Mouse (Mus musculus): Measurements from ENCODE around the gene Cdt1.

Gene Cdt1

DNA sequence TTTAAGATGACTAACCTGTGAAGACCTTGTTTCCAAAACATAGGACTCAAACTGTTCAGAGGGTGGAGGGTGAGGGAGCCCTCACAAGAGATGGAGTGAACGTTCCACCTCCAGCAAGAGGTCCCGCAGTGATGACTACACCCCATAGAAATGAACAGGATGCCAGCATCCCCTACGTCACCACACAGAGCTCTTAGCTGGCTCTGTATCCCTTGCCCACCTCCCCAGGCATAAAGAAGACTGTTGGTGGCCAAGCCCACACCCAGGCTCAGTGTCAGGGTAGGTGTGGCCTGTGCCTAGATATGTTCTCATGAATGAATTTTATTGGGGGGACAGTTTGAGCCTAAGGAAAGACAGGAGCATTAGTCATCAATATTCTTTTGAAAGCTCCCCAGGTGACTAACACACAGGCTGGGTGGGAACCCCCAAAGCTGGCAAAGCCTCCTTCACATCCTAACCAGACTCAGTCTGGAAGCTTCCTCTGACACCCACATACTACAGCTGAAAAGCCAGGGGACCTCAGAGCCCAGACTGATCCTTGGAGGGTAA is 18.9 kb upstream of the Cdt1 start:
- DNase-seq (ENCODE audit: extremely low read depth, low read depth, low spot score) = no peak

DNA sequence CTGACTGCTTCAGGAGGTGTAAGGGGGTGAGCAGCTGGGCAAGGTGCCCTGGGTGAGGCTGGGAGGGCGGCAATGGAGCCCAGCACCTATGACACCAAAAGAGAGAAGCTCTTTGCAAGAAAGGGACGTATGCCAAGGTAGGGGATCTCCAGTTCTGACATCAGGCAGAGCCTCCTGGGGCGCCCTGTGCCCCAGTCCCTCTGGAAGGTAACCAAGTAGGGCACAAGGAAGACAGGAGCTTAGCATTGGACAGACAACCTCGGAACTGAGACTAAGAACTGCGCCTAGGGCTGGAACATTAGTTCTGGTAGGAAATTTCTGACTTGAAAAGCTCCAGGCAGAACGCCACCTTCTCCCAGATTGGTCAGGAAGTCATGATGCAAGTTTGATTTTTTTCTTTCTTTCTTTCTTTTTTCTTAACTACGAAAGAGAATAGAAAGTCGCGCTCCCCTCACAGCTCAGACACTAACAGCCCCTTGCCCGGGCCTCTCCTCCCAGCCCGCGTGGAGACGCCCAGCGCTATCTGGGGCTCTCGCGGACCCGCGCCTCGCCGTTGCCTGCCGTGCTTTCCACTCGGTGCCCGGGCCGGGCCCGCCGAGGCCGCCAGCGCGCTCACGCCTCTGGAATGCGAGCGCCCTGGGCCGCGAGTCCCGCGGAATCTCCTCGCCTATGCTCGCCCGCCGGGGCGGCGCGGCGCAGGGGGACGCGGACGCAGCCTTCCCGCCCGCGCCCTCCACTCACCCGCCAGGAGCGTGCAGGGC is 17.4 kb upstream of the Cdt1 start:
- DNase-seq (ENCODE audit: extremely low read depth, low read depth, low spot score) = peak; percentile 90

DNA sequence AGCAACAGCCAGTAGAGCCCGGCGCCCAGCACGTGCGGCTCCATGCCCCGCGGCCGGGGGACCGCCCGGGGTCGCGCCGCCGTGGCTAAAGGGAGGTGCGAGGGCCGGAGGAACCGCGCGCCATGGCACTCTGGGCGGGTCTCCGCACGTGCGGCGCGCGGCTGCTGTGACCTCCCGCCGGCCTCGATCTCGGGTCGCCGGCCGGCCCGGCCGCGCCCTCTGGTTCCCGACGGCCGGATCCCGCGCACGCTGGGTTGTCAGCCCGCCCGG is 16.9 kb upstream of the Cdt1 start:
- no peak for DNase-seq (ENCODE audit: extremely low read depth, low read depth, low spot score)

DNA sequence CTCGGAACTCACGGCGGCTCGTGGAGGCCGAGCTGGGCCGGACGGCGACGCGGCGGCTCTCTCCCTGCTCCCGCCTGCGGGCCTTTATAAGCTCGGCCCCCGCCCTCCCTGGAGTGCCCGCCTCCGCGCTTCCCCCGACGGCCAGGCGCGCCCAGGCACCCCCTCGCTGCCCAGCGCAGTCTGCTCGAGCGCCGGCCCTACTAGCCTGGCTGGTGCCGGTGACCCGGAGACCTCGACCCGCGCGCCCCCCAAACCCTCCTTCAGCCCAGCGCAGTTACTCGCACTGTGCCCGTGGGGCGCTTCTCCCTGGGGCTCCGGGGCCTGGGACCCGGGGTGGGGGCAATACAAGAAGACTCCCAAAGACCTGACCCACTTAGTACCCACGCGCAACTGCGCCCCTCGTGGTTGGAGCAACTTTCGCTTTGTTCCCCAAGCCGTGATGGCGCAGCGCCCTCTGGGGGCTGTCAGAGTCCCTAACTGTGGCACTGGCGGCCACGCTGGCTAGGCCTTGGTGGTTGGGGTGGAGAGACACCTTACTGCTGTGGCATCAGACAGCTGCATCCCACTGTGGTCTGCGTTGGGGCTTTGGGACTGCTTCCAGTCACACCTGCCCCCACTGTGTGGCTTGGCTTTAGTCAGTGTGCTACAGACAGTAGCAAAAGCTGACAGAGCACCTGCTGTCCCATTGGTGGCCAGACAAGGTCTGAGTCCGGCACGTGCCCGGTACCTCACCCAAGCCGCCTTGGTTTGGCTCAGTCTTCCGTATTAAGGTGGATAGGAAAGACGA is 16.4 kb upstream of the Cdt1 start, which contains the start of gene Piezo1:
Gene Piezo1 (minus strand): TSS at position 65 of the 787 bp plus-strand sequence.
- no peak for DNase-seq (ENCODE audit: extremely low read depth, low read depth, low spot score)

DNA sequence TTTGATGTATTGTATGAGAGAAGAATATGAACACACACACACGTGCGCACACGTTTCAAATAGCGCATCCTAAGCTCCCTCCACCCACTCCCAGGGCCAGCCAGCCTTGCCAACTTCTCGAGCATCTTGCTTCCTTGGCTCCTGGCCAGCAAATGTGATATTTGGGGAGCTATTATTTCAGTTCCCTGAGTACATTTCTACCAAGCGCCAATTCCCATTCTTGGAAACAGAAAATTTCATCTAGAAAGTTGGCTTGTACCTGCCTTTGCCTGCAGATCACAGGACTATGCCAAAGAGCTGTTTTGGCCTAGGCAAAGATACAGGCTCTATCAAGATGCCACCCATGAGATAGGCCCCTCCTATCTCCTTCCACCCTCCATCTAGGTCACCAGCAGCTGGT is 13.0 kb upstream of the Cdt1 start:
- DNase-seq (ENCODE audit: extremely low read depth, low read depth, low spot score) = no peak

DNA sequence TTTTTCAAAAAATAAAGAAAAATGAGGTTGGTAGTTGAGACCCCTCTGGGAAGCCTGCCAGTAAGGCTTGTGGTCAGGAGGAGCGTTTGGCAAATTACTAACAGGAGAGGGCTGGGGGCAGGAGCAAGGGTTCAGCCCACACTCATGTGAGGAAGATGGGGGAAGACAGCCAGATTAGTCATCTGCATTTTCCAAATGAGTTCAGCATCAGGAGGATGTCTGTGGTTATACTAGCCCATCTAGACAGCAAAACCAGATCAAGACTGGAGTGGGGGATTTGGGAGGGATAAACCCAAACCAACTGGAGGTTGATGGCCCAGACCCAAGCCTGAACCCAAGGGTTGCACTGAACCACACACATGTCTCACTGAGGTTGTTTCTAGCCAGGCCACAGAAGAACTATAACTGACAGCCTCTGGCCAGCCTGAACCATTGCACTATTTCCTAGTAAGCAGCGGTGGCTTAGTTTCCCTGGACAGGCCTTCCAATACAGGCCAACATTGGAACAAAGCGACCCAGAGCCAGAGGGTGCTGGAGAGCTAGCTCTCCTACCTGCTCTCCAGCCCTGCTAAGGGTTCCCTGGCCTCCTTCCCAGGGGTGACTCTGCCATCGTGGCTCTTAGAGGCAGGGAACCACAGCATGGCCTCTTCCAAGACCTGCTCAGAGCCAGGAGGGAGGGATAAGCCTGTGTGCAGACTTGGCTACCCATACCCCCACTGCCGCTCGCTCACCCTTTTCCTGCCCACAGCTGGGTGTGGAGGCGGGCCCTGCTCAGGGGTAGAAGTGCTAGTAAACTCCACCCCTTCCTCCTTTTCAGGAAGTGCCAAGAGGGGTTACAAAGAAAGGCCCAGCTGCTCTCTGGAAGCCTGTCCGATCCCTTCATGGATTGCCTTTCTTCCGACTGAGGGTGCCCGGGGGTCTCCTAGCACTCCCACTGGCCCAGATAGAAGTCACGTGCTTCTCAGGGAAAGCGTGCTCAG is 11.5 kb upstream of the Cdt1 start:
- no peak for DNase-seq (ENCODE audit: extremely low read depth, low read depth, low spot score)

DNA sequence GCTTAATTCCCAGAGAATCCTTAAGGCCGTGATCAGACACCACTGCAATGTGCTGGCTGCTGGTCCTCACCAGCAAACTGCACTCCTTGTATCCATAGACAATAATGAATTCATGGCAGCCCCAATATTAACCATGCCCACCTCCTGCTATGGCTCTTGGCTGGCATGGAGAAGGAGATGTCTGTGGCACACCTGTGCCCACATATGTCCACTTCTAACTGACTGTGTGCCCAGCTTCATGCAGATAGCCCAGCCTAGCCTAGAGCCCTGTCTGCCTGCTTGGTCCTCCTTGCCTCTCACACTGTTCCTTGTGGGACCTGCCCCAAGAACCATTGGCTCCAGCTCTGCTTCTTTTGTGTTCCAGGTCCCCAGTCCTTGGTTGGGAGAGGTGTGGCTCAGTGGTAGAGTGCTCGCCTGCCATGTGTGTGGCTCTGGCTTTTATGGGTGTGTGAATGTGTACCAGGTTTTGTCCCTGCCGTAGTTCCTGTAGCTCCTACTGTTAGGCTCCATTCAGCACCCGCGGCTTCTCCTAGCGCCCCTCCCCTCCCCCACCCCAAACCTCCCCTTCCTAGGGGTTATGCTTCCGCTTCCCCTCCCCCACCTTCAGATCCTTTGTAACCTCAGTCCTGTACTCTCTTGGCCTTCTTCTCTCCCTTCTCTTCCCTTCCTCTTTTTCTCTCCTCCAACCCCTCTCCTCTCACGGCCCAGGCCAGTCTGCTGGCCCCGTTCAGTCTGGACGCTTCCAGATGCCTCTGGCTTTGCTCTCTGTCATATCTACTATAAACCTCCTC is 10.4 kb upstream of the Cdt1 start:
- no peak for DNase-seq (ENCODE audit: extremely low read depth, low read depth, low spot score)

DNA sequence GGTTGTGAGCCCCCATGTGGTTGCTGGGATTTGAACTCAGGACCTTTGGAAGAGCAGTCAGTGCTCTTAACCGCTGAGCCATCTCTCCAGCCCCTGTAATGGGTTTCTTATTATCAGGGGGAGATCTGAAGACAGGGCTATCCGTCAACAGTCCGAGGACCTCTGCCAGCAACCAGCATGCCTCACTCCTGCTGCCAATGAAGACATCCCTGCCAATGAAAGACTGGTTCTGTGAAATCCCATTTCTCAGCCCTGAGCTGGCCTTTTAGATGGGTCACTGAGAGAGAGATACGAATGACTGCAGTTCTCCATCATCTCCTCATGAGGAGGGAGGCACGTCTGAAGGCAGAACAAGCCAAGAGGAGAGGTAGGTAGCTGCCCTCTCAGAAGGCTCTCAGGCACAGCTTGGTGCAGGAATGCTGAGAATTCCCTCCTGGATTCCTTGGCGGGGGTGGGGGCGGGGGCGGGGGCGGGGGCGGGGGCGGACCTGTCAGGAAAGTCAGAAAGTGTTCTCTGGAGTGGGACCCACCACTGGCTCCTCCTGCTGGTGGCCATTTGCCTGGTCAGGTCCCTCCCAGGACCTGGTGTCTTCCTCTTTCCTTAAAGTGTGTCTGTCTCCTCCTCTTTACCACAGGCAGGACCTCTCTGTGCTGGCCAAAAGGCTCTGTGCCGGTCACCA is 9.0 kb upstream of the Cdt1 start:
- DNase-seq (ENCODE audit: extremely low read depth, low read depth, low spot score) = no peak

DNA sequence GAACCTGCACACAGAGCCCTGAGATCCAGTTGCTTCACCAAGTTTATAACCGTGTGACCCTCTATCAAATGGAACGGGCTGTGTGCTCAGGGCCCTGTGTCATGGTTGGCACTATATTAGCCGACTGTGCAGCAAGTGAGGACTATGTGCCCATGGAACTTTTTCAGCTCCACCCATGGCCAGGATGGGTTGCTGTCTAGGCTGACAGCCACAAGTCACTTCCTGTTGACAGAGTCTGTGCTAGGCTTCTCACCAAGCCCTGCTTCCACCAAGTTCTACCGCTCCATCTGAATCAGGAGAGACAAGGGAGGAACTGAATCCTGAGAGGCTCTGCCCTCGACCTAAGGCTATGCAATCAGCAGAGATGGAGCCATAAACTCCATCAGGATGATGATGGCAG is 6.6 kb upstream of the Cdt1 start:
- no peak for DNase-seq (ENCODE audit: extremely low read depth, low read depth, low spot score)

DNA sequence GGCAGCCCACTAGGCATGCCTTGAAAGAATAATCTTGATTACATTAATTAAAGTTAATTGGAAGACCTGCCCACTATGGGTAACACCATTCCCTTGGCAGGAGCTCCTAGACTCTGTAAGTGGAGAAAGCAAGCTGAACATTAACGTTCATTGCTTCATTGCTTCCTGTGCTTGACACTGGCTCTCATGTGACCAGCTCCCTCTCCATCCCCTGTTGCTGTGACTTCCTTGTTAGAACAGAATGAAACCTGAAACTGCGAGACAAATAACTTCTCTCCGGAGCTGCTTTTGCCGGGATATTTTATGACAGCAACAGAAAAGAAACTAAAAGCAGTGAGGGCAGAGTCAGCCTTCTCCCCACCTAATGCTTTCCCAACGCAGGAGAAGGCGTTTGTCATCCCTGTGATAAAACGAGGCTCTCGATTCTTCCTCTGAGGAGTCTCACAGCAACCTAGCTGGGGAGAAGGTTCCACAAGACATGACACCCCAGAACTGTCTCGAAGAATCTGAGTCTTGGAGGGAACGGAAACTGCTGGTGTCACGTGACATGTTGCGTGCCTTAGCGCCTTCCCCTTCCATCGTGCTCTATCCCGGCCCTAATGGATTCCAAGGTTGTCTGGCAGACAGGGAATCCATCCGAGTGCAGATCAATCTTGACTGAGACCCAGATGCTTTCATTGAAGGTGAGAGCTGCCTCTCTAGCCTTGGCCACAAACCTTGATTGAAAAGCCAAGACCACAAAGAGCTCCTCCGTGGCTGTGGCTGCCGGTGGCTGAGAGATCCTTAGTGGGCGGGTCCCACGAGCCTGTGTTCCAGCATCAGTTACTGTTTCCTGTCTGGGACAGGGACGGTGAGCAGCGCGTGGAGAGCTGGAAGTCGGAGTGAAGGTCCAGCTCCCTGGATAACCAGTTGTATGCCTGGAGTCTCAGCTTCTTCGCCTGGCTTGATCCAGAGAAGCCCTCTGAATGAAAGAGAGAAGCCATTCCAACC is 3.2 kb upstream of the Cdt1 start:
- DNase-seq (ENCODE audit: extremely low read depth, low read depth, low spot score) = no peak

DNA sequence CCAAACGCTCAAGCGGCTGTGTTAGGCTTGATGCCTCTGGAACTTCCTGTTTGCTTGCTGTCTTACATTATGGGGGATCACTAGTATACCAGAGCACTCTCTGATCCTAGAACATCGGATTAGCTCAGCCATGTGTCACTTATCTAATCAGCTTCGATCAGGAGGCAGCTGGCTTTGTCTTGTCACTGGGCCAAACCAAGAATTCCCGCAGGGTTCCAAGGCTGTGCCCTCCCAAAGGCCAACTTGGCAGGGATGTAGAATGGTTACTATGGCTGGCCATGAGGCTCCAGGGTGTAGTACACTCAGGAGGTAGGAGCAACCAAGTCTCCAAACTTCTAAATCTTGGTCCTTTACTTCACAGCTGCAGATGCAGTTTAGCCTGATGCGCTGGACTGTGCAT is 1.0 kb upstream of the Cdt1 start:
- no peak for DNase-seq (ENCODE audit: extremely low read depth, low read depth, low spot score)

DNA sequence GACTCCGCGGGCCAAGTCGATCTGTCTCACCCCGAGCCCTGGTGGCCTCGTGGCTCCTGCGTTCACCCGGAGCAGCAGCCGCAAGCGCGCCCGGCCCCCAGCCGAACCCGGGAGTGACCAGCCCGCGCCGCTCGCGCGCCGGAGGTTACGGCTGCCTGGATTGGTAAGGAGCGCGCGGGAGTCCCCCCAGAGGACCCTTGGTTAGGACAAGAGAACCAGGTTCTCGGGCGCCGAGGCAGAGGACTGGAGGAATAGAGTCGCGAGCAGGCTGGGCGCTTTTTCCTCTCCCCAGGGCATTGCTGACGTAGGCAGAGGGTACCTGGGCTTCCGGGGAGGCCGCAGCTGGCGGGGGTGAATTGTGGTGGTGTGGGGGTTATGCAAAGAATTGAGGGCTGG is 292 bp downstream of the Cdt1 start:
- no peak for DNase-seq (ENCODE audit: extremely low read depth, low read depth, low spot score)

DNA sequence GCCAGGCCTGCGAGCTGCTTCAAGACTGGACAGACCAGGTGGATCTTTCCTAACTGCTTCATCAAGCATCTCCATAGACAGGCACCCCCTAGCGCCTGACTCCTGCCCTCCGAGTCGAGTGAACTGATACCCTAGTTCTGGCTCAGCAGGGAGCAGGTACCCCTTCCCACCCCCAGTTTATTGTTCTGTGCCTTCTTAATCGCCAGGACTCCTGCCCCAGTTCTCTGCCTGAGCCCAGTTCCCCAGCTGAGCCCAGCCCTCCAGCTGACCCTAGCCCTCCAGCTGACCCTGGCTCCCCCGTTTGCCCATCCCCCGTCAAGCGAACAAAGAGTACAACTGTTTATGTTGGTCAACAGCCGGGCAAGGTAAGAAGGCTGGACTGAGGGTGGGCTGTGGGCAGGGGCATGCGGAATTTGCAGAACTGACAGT is 1.1 kb downstream of the Cdt1 start:
- no peak for DNase-seq (ENCODE audit: extremely low read depth, low read depth, low spot score)

DNA sequence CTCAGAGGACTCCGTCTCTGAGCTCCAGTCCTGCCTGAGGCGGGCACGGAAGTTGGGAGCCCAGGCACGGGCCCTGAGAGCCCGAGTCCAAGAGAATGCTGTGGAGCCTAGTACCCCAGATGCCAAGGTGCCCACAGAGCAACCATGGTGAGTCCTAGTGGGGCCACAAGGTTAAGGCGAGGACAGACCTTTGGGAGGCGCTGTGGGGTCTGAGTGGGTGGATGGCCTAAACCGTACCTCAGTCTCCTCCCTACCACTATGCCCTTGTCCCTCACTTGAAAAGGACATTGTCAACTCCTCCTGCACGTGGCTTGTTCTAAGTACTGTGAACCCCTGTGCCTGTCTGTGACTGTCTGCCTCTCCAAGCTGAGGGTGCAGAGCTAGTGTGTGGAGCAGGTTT is 1.5 kb downstream of the Cdt1 start:
- DNase-seq (ENCODE audit: extremely low read depth, low read depth, low spot score) = no peak

DNA sequence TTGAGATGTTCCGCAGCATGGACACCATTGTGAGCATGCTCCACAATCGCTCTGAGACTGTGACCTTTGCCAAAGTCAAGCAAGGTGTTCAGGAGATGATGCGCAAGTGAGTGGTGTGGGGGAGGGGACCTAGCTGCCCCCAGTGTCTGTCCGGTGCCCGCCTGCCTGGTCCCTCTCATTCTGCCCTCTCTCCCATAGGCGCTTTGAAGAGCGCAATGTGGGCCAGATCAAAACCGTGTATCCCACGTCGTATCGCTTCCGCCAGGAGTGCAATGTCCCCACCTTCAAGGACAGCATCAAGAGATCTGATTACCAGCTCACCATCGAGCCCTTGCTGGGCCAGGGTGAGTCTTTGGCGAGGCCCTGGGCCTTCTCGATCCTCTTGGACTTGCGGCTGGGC is 2.2 kb downstream of the Cdt1 start:
- no peak for DNase-seq (ENCODE audit: extremely low read depth, low read depth, low spot score)

DNA sequence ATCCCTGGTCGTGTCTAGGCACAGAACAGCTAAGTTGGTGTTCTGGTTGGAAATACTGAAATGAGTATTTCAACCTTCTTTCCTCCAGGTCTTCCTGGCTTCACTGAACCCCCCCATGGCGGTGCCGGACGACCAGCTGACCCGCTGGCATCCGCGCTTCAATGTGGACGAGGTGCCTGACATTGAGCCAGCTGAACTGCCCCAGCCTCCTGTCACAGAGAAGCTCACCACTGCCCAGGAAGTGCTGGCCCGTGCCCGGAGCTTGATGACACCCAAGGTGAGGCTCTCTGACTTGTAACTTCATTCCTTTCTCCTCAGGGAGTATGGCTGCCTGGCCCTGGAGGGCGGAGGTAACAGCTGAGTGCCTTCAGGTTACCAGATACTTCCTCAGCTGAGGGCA is 3.3 kb downstream of the Cdt1 start:
- DNase-seq (ENCODE audit: extremely low read depth, low read depth, low spot score) = no peak

DNA sequence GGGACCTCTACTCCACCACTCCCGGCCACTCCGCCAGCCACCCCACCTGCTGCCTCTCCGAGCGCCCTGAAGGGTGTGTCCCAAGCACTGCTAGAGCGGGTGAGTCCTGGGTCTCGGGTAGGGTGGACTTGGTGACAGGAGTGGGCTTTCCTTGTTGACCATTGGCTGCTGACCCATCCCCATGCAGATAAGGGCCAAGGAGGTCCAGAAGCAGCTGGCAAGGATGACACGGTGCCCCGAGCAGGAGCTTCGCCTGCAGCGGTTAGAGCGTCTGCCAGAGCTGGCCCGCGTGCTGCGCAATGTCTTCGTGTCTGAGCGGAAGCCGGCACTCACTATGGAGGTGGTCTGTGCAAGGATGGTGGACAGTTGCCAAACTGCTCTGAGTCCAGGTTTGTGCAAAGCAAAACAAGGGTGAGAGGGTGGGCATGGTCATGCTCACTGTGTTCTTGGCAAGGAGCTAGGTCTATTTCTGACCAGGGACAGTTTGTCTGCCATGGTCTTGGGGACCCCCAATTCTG is 4.0 kb downstream of the Cdt1 start:
- no peak for DNase-seq (ENCODE audit: extremely low read depth, low read depth, low spot score)

DNA sequence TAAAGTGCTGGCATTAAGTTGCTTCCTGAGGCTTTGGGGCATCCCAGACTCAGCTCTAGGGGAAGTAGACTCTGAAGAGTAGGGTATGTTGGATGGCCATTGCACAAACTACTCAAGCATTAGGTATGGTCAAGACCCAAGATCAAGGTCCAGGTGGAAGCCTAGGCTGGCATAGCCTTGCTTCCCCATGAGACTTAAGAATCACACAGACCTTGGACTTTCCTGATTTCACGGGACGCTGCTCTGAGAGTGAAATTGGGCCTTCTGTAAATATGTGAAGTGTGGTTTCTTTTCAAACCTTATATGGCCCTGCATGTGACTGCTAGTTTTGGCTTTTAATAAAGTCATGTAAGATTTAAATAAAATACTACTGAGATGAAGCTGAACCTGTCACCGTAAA is 4.9 kb downstream of the Cdt1 start:
- DNase-seq (ENCODE audit: extremely low read depth, low read depth, low spot score) = no peak

Measured in fat pad, adult 2 months (tissue).